Mouse (Mus musculus) spleen, adult 12 weeks (tissue): ENCODE results near the gene Slc44a2.

Source experiments
- DNase-seq: peaks from one replicate; pipeline ENCODE4 v3.0.0; 2022; ENCODE audit warnings: low spot score

The Slc44a2 gene

DNA sequence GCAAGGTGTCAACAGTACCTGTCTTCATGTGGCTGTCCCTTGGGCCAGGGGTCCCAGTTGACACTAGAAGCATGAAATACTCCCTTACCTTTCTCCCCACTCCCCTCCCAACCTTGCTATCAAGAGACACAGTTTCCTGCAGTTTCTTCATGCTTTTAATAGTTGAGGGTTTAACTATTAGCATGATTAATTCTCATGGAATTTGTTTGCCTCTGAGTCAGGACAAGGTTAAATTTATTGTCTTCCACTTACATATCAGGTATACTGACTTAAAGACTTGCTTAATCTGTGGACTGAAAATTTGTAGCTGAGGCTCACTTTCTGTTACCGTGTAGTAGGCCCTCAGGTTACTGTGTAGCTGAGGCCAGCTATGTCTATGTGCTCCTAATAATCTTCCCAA, 13.0 kb downstream of the Slc44a2 start:
- DNase-seq: no peak

DNA sequence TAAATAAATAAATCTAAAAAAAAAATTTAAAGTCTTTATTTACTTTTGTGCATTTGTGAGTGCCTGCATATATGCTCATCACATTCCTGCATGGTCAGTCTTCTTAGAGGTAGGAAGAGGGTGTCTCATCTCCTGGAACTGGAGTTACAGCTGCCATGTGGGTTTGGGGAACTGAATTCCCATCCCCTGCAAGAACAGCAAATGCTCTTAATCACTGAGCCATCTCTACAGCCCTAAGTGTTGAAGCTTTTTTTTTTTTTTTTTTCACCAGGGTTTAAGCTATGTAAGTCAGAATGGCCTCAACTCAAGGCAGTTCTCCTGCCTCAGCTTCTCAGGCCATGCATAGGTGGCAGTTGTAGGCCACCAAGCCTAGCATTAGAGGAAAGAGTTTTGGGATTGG, 14.2 kb downstream of the Slc44a2 start:
- no peak for DNase-seq

DNA sequence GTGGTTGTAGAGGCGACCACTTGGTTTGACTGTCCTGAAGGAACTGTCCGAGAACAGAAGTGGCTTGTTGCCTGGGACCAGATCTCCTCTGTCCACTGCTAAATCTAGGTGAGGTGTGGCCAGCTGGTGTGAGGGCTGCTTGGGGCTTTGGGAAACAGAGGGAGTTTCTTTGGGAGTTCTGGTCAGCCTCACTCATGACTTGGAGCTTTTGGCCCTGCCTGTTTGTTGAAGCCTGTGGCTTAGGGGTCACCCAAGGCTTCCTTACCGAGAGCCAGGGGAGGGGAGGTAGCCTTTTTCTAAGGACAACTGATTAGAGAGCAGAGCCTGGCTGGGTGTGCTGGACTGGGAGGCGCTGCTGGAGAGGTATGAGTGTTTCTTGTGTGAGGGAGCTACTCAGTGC, 14.9 kb downstream of the Slc44a2 start:
- DNase-seq: no peak

DNA sequence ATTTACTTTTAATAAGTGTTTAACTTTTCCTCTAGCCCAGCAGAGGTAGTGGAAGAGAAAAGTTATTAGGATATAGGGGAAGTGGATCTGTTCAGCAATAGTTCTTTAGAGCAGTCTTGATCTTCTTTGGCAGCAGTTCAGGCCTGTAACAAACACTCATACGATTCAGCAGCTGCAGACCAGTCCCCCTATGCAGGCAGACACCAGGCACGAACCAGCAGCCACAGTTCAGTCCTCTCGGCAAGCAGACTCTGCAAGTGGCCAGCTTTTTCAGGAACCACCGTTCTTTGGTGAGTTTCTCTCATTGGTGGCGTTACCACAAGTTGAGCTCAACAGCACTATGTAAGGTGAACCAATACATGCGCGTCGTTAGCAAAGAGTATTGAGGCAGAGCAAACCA, 16.0 kb downstream of the Slc44a2 start:
- no peak for DNase-seq

DNA sequence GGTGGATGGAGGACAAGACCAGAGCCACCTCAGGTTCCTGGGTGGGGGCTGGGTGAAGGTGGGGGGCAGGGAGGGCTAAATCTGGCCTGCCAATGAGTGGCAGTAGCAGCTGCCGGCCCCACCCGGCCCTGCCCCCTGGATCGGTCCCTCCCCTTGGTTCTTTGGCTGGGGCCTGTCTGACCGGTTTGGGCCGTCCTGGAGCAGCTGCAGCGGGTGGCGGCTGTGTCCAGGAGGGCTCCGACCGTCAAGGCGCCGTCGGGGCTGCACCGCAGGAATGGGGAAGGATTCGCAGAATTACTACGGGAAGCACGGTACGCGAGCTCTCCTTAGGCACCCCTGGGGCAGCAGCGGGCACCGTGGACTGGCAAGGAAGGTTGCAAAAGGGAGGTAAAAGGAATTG, 17.2 kb downstream of the Slc44a2 start:
- no peak for DNase-seq

DNA sequence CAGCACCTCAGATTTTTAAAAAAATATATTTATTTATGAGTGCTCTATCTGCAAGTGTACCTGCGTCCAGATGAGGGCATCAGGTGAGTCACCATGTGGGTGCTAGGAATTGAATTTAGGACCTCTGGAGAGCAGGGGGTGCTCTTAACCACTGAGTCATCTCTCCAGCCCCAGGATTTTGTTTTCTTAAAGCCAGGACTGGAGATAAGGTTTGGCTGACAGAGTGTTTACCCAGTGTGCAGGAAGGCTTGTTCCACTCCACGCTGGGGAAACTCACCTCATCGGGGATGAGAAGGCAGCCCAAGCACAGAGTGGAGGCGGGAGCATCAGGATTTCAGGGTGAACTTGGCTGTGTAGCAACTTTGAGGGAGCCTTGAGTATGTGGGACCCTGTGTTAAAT, 19.9 kb downstream of the Slc44a2 start:
- DNase-seq: no peak

DNA sequence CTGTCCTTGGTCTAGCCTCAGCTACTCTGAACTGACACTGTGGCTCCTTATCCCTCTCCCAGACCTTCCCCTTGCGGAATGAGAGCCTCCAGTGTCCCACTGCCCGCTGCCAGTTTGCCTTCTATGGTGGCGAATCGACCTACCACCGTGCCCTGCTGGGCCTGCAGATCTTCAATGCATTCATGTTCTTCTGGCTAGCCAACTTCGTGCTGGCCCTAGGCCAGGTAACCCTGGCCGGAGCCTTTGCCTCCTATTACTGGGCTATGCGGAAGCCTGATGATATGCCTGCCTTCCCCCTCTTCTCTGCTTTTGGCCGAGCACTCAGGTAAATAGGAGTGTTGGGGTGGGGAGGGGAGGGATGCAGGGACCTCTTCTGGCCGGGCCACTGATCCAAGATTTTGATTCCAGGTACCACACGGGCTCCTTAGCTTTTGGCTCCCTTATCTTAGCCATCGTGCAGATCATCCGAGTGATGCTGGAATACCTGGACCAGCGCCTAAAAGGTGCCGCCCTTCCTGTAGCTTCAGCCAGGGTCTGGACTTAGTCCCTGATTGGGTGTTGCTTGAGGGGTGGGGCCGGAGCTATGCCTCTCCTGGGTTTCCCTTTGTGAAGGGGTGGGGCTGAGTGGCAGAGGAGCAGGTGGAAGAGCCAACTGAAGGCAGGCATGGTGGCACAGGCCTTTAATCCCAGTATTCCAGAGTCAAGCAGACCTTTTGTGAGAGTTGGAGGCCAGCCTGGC, 26.3 kb downstream of the Slc44a2 start:
- DNase-seq: no peak

DNA sequence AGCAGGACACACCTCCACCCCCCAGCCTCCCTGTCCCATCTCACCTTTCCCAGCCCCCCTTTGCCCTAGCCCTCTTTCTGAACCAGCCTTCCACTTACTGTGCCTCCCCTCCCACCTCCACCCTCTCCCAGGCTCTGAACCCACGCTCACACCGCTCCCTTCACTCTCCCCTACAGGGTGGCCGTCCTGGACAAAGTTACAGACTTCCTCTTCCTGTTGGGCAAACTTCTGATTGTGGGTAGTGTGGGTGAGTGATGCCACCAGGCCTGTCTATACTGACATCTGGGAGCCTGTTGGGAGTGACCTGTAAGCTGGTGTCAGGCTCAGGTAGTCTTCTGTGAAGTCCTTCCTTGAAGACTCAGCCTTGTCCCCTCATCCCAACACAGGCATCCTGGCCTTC, 27.7 kb downstream of the Slc44a2 start:
- DNase-seq: no peak

DNA sequence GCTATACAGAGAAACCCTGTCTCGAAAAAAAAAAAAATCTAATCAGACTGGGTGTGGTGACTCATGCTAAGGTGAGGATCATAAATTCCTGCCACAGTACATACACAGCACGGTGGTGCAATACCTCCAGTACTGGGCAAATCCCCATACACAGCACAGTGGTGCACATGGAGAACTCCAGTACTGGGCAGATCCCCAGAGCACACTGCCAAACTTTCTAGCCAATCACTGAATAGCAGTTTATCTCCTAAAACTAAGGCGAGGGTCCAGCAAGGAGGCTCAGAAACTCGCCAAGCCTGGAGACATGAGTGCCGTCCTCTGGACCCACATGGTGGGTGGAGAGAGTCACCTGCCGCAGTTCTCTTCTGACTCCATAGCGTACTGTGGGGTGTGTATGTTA, 30.7 kb downstream of the Slc44a2 start:
- no peak for DNase-seq

DNA sequence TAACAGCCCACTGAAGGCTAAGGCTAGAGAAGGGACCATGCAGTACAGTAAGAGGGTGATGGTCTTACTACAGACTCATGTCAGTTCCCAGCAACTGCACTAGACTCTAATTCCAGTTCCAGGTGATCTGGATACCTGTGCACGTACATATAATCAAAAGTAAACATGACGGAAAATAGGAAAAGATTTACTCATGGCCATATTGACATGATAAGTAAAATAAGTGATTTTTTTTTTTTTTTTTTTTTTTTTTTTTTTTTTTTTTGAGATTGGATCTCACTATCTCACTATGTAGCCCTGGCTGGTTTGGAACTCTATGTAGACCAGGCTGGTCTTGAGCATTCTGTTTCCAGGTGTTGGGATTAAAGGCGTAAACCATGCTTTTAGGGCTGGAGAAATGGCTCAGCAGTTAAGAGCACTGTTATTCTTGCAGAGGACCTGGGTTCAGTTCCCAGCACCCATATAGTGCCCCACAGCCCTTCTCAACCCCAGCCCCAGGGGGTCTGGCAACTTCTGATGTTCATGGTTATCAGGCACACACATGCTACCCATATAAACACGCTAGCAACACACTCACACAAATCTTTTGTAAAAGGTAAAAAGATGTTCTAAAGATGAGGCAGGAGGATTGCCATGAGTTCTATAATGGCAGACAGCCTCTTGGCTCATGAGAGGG, 31.3 kb downstream of the Slc44a2 start:
- DNase-seq: no peak

DNA sequence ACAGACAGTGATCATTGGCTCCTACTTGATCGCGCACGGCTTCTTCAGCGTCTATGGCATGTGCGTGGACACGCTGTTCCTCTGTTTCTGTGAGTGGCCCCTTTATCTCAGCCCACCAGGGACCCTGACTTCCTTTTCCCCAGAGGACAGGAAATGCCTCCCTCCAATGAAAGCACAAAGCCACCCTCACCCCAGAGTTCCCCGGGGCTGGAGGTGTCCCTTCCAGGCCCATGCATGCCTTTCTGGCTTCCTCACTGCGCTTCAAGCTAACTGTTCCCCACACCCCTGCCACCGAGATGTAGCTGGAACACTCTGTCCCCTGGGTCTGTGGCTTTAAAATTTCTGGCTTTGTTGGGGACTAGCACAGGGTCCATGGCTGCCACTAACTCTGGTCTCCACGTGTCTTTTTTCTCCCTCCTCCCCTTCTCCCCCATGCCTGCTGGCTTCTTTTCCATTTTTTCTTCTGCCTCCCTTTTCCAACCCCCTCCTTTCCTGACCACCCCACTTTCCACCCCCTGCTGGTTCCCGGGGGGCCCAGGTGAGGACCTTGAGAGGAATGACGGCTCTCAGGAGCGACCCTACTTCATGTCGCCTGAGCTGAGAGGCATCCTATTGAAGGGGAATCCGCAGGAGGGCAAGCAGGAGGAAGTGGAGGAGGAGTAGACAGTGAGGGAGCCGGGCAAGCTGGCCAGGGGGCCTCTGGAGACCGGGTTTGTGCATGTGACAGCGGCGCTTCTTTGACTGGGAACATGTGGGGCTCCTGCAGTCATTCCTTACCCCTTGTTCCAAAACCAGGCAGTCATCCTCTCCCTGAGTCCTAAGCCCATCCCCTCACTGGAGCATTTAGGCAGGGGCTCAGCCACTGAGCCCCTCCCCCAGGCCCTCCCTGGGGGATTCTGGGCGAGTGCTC, 32.2 kb downstream of the Slc44a2 start:
- no peak for DNase-seq

DNA sequence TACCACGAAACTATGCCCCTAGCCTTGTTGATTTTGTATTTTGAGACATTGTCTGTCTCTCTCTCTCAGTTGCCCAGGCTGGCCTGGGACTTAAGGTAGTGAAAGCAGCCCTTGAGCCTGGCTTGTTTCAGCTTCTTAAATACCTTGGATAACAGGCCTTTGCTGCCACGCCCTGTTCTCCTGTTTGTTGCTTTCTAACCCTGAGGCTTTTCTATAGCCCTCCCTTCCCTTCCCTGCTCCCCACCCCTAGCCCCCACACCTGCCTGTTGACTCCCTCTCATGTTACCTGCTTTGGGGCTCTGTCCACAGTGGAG, 32.8 kb downstream of the Slc44a2 start:
- DNase-seq: no peak

DNA sequence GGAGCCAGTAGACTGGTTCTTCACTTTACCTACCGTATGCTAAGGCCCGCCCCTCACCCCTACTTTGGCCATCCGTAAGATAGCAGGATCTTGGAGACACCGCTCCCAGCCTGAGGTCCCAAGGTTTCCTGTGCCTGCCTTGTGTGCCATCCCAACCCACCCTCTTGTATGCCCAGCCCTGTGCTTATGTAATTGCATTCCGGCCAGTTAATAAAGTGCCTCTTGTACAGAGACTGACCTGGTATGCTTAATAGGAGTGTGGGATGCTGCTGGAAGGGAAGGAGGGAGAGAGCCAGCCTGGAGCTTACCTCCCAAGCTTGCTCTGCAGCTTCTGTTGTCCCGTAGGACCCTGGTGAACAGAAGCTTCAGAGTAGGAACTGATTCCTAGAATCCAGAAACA, 34.3 kb downstream of the Slc44a2 start:
- DNase-seq: no peak

DNA sequence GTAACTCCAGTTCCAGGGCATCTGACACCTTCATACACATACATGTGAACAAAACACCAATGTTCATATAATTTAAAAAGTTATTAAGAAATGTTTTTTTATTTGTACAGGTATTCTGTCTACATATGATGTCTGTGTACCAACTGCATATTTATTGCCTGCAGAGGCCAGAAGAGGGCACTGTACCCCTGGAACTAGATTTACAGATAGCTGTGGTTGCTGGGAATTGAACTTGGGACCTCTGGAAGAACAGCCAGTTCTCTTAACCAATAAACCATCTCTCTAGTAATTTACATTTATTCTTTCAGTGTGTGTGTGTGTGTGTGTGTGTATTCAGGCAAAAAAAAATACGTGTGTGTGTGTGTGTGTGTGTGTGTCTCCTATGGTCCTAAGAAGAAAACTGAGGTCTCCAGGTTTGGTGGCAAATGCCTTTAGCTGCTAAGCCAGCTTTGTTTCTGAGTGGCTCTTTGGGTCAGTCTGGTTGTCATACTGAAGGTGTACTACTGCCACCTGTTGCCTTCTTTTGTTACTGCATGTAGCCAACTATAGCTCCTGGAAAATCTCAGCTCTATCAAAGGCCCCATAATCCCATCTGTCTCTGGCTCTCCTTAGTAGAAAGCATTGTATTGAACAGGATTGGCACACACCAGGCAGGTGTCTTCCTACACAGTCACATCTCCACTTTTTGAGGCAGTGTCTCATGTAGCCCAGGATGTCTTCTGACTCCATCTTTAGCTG, 36.7 kb downstream of the Slc44a2 start:
- peak; percentile 45 for DNase-seq

DNA sequence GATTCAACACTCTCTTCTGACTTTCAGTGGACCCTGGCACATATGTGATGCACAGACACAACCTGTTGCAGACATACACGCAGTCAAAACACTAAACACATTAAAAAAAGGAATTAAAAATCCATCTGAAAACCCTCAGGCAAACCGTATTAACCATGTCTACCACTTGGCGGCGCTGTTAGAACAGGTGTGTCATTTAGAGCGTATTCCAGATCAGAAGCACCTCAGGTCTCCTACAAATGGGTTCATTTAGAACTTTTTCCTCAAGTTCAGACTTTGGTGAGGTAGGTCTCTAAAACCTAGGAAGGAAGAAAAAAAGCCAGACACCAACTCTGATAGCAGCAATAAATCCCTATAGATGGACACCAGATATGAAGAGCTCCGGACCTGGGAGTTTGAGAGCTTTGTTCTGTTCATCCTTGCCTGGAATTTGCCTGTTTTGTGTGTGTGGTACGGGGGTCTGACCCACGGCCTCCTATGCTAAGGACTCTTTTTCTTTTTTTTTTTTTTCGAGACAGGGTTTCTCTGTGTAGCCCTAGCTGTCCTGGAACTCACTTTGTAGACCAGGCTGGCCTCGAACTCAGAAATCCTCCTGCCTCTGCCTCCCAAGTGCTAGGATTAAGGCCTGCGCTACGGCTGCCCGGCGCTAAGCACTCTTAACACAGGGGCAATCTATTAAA, 46.2 kb downstream of the Slc44a2 start:
- peak; percentile 67 for DNase-seq

DNA sequence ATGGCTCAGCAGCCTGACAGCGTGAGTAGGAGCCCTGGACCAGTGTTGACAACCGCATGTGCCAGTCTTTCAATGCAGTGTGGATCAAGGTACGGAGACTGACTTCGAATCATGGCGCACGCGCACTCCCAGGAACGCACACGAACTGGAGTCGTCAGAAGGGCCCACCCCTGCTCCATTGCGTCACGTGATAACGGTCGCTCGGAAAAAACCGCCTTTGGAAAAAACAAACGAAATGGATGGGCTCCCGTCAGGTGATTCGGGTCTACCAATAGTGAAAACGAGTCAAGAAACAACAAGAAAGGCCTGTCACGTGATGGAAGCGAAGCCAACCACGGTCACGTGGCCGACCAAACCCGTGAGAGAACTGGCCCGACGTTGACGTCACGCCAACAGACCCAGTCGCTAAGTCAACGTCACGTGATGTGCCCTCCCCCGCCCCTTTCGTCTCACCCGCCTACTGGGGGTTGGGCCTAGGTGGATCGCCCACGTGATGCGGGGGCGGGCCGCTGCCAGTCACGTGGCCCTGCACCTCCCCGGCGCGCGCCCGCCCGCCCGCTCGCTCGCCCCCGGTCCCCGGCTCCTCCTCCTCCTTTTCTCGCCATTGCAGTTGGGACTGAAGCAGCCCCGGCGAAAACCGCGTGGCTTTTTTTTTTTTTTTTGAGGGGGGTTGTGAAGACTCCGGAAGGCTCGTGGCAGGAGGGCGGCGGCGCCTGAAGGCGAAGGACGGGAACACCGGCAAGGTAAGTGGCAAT, 47.0 kb downstream of the Slc44a2 start, which contains the start of gene Ilf3:
TSS of gene Ilf3 (plus strand) at position 515 of the 755 bp plus-strand sequence.
- peak; percentile 99 for DNase-seq

DNA sequence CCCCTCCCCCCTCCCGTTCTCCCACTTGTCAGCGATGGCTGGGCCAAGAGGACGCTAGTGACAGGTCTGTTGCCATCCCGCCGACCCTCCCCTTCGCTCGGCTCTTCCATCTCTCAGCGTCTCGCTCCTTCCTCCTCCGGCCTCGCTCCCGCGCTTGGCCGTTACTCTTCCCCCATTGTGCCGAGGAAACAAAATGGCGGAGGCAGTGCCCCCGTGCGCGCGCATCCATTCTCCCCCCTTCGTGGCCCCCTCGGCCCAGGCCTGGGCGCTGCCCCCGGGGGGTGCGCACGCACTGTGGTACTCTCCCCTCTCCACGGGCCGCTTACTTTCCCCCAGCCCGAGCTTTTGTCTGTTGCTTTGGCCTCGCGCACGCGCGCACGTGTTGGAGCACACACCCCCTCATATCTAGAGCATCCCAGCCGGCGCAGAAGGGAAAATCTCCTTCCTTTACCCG, 47.7 kb downstream of the Slc44a2 start:
- DNase-seq: peak; percentile 59

DNA sequence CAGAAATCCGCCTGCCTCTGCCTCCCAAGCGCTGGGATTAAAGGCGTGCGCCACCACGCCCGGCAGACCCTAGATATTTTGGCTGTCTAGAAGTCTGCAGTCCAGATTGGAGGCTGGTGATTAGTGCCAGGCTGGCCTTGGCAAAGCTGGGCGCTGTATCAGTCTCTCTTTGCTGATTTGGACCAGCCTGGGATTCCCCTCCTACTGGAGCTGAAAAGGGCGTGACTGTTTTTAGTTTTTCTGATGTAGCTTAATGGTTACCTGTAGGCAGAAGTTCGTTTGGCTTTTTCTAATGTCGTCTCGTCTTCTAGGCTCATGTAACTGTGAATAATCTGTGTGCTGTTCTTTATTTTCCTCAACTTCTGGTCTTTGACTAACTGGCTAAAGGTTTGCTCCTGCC, 48.6 kb downstream of the Slc44a2 start:
- no peak for DNase-seq

DNA sequence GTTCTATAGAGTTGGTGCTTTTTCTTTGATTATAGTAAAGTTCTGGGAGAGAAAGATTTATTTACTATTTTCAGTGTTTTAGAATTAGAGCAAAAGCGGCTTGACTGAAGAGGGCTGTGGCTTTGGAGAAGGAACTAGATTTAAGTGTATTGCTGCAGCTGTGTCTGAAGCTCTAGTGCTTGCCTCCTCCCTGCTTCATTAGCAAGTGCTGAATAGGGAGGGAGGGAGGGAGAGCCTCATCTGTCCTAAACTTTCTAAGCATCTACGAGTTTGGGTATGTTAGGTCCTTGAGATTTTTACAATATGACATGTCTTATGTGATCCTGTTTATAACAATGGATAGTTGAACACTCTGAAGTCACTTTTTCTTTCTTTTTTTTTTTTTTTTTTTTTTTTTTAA, 50.4 kb downstream of the Slc44a2 start:
- DNase-seq: no peak

DNA sequence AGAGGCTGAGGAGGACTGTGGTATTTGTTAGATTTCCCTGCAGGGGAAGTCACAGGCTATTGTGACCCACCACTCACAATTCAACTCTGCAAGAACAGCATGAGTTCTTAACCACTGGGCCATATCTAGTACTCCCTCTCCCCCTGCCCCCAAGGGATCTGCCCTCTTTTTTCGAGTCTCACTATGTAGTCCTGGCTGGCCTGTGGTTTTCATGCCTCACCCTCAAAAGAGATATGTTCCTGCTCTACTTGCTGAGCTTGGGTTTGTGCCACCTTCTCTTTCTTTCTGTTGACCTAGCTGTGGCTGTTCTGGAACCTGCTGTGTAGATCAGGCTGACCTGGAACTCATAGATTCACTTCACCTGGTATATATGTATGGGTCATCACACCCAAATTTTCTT, 52.0 kb downstream of the Slc44a2 start:
- no peak for DNase-seq

DNA sequence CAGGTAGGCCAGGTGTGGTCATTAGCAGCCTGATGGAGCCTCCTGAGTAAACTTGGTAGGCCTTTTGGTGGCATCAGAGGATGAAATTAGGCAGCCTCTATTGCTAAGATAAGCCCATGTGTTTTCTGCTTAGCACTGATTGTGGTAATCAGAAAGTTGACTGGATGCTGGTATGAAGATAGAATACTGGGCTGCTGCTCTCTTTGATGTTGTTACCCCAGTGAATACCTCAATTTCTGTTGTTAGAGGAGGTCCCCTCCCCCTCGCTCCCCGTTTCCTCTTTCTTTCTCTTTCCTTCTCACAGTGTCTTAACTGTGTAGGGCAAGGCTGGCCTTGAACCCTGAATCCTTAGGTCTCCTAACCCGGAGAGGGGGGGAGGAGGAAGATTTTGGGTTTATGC, 58.7 kb downstream of the Slc44a2 start:
- no peak for DNase-seq
